Mouse (Mus musculus) kidney, postnatal 4 days (tissue): Measurements from ENCODE around the gene Plekhg5.

Experiments used
- DNase-seq, 2 experiments: peaks; one replicate each; pipeline ENCODE4 v3.0.0; 2021; ENCODE audit warnings: mixed read lengths in 2 of 2

The Plekhg5 gene

GRCm38 (mm10) chr4:152070494-152071396 is 1.6 kb upstream of the Plekhg5 start:
- no peak for DNase-seq

- no peak for DNase-seq
Observed at GRCm38 (mm10) chr4:152072655-152073054, 357 bp downstream of the Plekhg5 start.

DNA sequence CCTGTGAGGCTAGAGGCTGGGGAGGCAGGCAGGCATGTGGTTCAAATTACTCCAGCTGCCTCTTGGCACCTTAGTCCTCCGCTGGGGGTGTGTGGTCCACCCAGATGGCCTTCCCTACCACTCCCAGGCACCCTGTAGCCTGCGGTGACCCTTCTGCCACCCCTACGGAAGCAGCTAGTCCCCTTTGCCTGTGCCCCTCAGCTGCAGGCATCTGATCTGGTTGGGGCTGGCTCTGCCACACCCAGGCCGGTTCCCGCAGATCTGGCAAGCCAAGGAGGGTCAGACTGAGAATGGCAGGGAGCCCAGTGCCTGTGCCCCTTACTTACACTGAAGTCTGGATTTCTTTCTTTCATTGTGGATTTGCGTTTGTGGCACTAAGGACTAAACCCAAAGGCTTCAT is 1.4 kb downstream of the Plekhg5 start:
- no peak for DNase-seq

DNA sequence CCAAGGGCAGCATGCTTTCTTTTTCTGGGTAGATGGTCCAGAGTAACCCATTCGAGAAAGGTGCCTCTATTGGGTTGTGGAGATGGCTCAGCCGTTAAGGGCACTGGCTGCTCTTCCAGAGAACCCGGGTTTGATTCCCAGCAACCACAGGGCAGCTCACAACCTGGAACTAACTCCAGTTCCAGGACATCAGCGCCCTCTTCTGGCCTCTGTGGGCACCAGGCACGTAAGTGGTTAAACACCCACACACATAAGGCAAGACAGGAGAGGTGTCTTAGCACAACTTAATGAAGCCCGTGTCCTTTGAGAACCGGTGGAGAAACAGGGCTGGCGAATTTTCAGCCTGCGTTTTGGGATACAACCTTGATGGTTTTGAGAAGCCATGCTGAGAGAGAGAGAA is 2.2 kb downstream of the Plekhg5 start:
- DNase-seq, result no peak

DNA sequence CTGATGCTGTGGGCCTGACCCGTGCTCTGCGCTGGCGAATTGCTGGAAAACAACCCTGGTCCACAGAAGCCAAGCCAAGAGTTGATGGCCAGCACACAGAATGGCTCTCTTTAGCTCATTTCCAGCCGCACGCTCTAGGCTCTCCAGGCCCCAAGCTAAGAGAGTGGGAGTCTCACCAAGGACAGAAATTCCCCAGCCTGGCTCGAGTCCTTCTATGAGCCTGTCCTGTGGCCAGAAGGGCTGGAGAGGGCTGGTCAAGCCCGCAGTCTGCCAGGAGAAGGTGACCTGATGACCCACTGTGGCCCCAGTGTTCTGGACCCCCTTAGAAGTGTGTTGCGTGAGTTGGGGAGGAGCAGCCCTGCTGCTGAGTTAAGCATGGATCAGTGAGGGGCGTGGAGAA is 4.9 kb downstream of the Plekhg5 start:
- no peak for DNase-seq

DNA sequence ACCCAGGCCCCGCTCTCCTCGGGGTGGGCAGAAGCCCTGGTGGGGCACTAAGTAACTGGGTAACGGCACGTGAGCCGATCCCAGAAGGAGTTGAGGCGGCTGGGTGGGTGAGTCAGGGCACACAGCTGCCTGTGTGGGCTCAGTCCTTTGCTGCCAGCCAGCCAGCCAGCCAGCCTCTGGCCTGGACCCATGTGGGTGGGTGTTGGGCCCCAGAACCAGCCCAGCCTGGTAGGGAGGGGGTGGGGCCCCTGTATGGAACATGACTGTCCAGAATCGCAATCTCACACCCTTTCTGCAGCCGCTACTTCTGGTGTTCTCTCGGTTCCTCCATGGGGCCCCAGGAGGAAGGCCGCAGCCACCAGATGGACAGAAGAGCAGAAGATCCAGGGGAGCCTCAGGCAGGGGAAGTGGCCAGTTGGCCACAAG is 5.8 kb downstream of the Plekhg5 start:
- no peak for DNase-seq

DNA sequence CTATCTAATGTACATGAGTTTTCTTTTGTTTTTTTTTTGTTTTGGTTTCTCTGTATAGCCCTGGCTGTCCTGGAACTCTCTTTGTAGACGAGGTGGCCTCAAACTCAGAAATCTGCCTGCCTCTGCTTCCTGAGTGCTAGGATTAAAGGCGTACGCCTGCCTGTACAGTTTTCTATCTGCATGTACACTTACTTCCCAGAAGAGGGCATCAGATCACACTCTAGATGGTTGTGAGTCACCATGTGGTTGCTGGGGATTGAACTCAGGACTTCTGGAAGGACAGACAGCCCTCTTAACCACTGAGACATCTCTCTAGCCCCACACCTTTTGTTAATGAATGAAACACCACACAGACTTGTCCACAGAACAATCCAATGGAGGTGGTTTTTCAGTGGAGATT is 7.0 kb downstream of the Plekhg5 start:
- DNase-seq, result no peak

DNA sequence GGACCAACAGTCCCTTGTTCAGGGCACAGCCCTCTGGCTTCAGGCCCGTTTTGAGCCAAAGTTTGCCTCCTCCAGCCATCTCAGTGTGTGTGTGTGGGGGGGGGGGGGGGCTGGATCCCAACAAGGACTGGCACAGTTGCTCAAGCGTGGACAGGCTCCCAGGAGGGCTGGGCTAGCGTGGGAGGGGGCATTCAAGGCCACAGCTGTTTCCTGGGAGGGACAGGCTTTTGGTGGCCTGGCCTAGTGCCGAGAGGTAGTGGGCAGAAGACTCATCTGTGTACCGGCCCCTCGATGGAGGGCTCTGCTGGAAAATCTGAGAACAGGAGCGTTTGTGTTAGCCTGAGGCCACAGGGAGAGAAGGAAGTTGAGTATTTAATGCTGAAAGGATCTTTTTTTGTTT is 7.6 kb downstream of the Plekhg5 start:
- peak; percentile 66 to 75 for DNase-seq

- no peak for DNase-seq
Observed at GRCm38 (mm10) chr4:152083611-152084220, 11.4 kb downstream of the Plekhg5 start.

DNA sequence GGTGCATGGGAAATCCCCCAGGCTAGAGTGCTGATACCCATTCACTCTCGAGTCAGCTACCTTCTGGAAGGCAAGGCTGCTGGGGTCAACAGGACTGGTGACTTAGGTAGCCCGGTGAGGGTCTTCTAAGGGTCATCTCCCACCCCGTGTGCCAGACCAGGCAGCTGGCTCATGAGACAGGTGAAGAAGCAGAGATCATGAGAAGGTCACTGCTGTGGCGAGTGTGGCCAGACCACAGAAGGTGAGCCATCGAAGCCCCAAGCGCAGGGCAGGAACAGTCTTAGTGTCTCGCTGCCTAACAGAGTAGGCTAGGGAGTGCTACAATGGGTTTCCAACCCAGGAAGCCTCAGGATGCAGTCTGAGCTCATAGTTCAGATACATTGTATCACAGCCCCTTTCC is 12.3 kb downstream of the Plekhg5 start:
- no peak for DNase-seq

- DNase-seq, result peak; percentile 73 to 81
Observed at GRCm38 (mm10) chr4:152086505-152087210, 14.4 kb downstream of the Plekhg5 start.

DNA sequence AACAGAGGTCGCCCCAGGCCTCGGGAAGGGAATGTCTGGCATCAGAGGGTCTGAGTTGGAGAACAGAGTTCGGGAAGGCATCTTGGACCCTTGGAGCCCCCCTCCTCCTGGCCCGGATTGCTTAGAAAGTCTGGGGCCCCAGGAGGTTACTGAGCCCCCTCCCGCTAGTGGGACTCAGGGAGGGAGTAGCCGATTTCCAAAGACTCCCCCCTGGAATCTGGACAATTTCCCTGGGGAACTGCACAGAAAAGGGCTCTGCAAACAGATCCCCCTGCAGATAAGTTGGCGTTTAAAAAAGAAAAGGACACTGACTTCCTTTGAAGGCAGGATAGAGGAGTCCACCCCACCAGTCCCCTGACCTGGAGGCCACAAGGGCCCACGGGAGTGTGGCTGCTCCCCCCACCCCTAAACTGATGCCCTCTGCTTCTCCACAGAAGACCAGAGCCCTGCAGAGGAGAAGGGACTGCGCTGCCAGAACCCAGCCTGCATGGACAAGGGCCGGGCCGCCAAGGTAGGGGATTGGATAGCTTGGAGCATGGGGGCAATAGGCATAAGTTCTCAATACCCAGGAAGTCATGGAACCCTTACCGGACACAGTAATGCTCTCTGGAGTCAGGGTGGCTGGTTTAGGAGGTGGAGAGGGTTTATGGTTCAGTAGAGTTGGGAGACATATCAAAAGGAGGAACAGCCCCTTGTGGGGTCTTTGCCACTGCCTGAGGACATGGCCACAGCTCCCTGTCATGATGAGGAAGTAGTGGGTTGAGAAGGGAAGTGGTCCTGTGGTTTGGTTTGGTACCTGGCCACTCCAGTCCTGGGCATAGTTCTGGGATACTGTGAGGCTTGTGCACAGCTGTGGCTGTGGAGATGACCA is 15.1 kb downstream of the Plekhg5 start:
- no peak for DNase-seq

DNA sequence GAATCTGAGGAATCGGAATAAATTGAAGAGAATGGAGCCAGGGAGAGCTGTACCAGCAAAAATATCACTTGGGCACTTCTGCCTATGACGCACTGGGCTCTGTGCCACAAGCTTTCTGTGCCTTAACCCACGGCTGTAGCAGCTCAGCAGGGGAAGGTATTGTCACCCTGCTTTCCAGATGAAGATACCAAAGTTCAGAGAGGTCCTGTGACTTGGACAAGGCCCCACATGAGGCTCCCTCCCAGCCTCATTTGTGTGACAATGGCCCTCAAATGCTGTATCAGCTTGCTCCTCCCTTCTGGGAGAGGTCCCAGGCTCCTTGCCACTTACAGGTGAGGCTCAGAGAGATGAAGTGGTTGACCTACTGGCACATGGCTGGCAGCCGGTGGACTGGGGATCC is 15.8 kb downstream of the Plekhg5 start:
- no peak for DNase-seq

DNA sequence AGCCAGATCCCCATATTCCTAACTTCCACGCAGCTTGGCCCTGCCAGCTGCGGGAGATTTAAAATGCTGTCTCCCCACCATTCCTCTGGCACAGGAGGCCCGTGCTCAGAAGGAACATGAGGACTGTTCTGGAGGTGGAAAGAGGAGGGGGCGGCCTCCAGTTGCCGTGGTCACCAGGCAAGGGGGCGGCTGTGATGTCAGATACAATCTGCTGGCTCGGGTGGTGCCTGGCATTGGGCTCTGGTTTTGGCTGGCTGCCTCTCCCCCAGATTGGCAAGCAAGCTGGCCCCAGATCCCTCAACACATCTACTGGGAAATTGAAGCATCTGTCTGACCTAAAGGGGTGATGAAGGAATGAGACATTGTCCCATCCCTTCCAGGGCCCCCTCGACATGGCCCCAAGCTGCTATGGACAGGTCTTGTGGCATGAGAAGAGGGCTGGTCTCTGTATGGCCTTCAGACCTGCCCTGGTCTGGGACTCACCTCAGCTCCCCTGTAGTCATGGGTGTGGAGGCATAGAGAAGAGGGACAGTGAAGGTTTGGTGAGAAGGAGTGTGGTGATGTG is 16.3 kb downstream of the Plekhg5 start:
- DNase-seq, result no peak

- no peak for DNase-seq
Observed at GRCm38 (mm10) chr4:152090191-152090590, 17.9 kb downstream of the Plekhg5 start.

DNA sequence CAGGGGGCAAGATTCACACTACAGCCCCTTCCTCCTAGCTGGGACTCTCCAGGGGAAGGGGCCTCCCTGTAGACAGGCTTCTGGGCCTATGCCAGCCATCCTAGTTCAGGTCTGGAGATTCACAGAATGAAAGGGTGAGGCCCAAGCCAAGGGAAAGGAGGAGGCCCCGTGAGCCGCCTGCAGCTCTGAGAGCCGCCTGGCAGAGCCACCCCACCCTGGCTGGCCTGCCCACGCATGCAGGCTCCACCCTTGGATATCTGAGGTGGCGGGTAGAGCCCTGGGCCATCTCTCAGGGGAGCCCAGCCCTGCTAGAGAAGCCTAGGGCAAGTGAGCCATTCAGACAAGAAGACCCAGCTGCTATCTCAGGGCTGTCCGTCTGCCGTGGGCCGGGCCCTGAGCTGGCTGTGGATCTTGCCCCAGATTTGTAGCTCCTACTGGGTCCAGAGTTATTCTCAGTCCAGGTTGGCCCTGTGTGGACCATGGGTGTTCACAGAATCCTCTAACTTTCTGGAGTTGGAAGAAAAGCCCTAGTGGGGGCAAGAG is 20.5 kb downstream of the Plekhg5 start:
- DNase-seq, result peak in 1 of 2 experiments; percentile 55

DNA sequence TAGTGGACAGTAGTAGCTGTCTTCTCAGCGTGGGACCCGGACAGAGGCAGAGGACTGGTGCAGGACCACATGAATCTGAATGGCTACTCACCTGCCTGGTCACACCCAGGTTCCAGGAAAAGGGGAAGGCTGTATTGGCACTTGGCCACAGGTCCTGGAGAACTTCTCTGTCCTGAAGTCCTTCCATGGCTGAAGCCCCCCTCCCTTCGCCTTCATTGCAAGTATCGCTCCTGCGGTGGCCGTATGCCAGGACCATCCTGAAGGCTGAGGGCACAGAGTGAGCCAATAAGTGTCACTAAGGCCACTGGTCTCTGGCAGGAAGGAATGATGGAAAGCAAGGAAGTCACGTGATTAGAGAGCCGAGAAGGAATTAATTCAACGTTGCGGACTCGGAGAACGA is 21.9 kb downstream of the Plekhg5 start:
- no peak for DNase-seq

DNA sequence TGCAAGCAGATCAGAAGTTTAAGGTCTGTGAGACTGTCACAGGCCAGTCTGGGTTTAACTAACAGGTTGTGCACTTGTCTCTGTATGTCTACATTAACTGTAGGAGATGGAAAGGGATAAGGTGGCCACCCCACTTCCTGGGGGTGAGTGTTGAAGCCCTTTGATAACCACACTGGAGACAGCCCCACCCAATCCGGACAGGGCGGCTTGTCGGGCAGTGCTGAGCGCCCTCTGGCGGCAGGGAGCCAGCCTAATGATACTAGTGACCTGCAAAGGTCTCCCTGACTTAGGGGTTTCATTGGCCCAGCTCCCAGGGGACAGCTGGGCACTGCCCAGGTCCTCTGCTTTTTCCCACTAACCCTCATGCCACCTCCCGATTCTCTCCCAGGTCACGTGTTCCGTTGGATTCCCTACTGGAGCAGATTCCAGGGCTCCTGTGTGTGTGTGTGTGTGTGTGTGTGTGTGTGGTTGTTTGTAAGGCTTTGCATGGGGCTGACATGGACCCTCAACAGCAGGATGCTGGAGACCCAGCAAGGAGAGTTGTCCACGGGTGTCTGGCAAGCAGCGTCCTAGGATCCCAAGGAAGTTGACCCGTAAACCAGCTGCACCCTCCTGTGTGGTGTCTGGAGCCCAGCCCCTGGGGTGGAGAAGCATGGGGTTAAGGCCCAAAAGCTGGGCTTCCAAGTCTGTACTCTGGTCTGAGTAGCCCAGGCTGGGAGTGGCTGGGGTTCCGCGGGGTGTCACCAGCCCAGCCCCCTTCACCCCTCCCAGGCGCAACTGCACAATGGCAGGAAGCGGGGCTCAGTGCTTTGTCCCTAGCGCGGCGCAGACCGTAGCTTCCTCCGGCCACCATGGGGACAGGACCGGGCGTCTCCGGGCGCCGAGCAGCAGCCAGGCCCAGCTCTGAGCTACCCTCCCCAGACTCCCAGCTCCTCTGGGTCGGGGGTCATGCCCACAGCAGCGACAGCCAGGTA is 23.9 kb downstream of the Plekhg5 start:
- peak; percentile 89 to 92 for DNase-seq

DNA sequence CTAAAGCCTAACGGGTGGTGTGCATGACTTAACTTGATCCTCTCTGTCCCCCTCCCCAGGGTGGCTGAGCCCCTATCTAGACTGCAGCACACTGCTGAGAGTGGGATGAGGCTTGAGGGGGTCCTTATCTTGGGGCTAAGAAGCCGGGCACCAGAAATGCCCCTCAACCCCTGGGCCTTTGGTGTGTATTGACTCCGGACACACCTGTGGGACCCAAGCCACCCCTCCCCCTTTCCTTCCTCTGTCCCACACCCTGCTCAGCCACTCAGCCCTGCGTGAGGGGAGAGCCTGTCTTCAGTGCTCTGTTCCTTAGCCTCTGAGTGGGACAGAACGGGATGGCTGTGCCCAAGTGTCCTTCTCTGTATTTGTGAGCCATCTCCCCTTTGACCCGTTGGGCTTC is 24.6 kb downstream of the Plekhg5 start:
- DNase-seq, result peak in 1 of 2 experiments; percentile 52

- no peak for DNase-seq
Observed at GRCm38 (mm10) chr4:152097911-152098799, 25.9 kb downstream of the Plekhg5 start.
